Mouse (Mus musculus) olfactory bulb, adult 2 months (tissue): ENCODE data around the gene 1520401A03Rik. TPM values are rescaled to one million over a fixed set of nuclear protein-coding genes. Genes with fewer than 3 reads are reported as not detected.

Experiments
- H3K27ac ChIP-seq: fragments of 200-500 bp; 2 replicates; pipeline ENCODE4 v1.5.1; 2012; ENCODE audit warnings: low read depth, low read length; ENCODE audit not compliant: insufficient read depth
- H3K4me1 ChIP-seq: fragments of 200-500 bp; 2 replicates; pipeline ENCODE4 v1.6.1; 2012; ENCODE audit warnings: low read length; ENCODE audit not compliant: control insufficient read depth, insufficient read depth
- H3K4me3 ChIP-seq: fragments of 200-500 bp; 2 replicates; pipeline ENCODE4 v1.5.1; 2012; ENCODE audit warnings: mild to moderate bottlenecking, low read depth, low read length, moderate library complexity; ENCODE audit not compliant: insufficient read depth
- CTCF ChIP-seq: fragments of 200-500 bp; IDR thresholded peaks from 2 replicates; pipeline ENCODE4 v1.5.1; 2012; ENCODE audit warnings: low read depth, mild to moderate bottlenecking, low read length, moderate library complexity; ENCODE audit not compliant: insufficient read depth
- POLR2A ChIP-seq: fragments of 200-500 bp; IDR thresholded peaks from 2 replicates; pipeline ENCODE4 v1.6.1; 2012; ENCODE audit warnings: mild to moderate bottlenecking, low read depth, low read length, moderate library complexity; ENCODE audit not compliant: insufficient read depth
- WGBS: fragments of 180-500 bp; shearing (Covaris S2); methylation state at CpG from one replicate; pipeline ENCODE4 v1.1.7; 2018; 5-methylcytosine and 5-hydroxymethylcytosine counted together
- polyA plus RNA-seq: library from polyadenylated mRNA; stranded (reverse); fragments of >200 nt; gene quantifications from 2 replicates; pipeline ENCODE4 v1.2.4, GENCODE M21; 2012; ENCODE audit warnings: low replicate concordance; ENCODE audit not compliant: missing spikeins, insufficient read depth, insufficient read length

Gene 1520401A03Rik
- polyA plus RNA-seq, 1 experiment, result not detected

DNA sequence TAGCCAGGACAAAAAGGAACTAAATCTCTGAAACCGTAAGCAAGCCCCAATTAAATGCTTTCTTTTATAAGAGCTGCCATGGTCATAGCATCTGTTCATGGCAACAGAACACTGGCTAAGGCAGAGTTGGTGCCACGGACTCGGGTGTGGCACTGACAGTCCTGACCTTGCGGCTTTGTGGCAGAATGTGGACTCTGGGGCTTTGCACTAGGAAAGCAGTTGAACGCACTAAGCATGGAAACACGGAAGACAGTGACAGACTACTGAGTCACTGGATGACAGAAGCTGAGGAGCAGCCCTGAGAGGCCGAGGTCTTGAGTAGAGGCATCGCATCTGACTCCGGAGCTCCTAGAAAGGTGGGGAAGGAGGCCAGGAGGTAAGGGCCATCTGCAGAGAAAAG is 35.0 kb upstream of the 1520401A03Rik start:
- TF ChIP-seq POLR2A (no peak), CTCF (no peak)

GRCm38 (mm10) chr17:23755689-23756088 is 33.1 kb upstream of the 1520401A03Rik start:
- TF ChIP-seq POLR2A (no peak), CTCF (no peak)
- Histone ChIP-seq H3K4me3 (no peak overlapping the region), H3K27ac (no peak overlapping the region), H3K4me1 (no peaks in the 10 kb centered on the region)
- 93% methylated on average over 13 of the region's 13 CpGs for WGBS

More for the DNA sequence above, 35.0 kb upstream of the 1520401A03Rik start:
- Histone ChIP-seq H3K27ac (no peak overlapping the region), H3K4me3 (no peak overlapping the region), H3K4me1 (no peaks in the 10 kb centered on the region)
- WGBS, result 91% methylated on average over 9 of the region's 9 CpGs

DNA sequence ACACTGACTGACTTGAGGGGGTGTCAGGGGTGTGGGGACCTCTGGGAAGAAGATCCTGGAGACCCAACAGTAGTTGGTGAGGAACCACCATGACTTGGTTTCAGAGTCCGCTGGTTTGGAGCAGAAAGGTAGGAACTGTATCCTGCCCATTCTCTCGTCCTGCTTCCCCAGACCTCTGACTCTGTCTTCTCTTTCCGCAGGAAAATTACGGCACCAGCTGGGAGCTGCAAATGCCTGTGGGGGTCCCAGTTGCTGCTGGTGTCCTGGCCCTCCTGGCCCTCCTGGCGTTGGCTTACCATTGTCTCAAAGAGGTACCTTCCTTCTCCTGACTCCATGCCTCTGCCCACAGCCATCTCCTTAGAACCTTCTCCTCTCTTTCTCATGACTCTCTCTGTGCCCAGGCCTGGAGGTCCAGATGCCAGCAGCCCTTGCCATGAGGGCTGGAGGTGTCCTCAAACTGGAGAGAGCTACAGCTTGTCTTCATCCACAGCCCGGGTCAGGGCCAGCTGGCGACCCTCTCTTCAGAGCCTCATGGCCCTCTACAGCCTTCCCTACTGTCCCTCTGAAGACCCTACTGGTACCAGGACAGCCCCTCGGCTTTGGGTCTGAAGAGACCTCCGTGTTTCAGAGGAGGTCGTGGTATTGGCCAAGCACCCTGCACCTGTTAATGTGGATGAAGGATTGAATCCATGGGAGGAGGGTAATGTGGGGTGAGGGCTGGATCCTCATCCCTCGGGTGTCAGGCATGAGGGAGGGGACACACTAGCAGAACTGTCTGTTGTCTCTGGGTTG is 27.0 kb upstream of the 1520401A03Rik start:
- 81% methylated on average over 11 of the region's 11 CpGs for WGBS
- H3K27ac ChIP-seq, result no peak overlapping the region

GRCm38 (mm10) chr17:23748631-23749391 is 26.2 kb upstream of the 1520401A03Rik start:
- peaks cover 19% of the 10 kb centered on the region for H3K4me1 ChIP-seq
- H3K4me3 ChIP-seq, result no peak overlapping the region
- no peak overlapping the region for H3K27ac ChIP-seq
- TF ChIP-seq CTCF (no peak), POLR2A (no peak)
- 39% methylated on average over 10 of the region's 10 CpGs for WGBS

More for the DNA sequence above, 27.0 kb upstream of the 1520401A03Rik start:
- TF ChIP-seq CTCF, result no peak
- no peak for TF ChIP-seq POLR2A
- peaks cover 19% of the 10 kb centered on the region for H3K4me1 ChIP-seq
- H3K4me3 ChIP-seq, result no peak overlapping the region

DNA sequence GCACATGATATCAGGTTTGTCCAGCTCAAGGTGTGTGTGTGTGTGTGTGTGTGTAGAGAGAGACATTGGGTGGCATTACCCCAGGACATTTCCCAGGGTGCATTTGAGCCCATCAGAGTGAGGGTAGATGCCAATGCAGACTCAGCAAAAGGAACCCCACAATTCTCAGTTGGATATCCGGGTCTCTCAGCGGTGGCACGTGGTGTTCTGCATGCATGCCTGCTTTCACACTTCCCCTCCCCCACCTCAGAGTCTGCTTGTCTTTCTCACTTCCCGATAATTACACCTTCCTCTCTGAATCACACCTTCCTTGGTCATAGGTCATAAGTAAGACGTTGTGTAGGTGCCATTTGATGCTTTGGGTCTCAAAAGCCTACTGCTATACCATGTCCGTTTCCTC is 25.4 kb upstream of the 1520401A03Rik start:
- 45% methylated on average over 6 of the region's 6 CpGs for WGBS
- no peak overlapping the region for H3K4me3 ChIP-seq

DNA sequence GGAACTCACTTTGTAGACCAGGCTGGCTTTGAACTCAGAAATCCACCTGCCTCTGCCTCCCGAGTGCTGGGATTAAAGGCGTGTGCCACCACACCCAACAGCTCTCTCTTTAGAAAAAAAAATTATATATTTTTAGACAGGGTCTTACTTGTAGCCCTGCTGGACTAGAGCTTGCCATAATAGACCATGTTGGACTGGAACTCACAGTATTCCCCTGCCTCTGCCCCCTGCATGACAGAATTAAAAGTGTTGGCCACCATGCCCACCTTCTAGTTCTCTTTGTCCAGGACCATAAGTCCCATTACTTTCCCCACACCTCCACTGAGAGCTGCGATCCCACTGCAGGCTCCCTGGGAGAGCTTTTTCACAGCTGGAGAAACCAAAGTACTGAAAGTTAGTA is 24.9 kb upstream of the 1520401A03Rik start:
- Histone ChIP-seq H3K4me1 (peaks cover 22% of the 10 kb centered on the region), H3K4me3 (no peak overlapping the region), H3K27ac (no peak overlapping the region)
- no peak for TF ChIP-seq CTCF
- TF ChIP-seq POLR2A, result no peak
- WGBS, result 82% methylated on average over 3 of the region's 3 CpGs

More for the DNA sequence above, 25.4 kb upstream of the 1520401A03Rik start:
- H3K4me1 ChIP-seq, result peaks cover 19% of the 10 kb centered on the region
- TF ChIP-seq CTCF (no peak), POLR2A (no peak)
- H3K27ac ChIP-seq, result no peak overlapping the region

DNA sequence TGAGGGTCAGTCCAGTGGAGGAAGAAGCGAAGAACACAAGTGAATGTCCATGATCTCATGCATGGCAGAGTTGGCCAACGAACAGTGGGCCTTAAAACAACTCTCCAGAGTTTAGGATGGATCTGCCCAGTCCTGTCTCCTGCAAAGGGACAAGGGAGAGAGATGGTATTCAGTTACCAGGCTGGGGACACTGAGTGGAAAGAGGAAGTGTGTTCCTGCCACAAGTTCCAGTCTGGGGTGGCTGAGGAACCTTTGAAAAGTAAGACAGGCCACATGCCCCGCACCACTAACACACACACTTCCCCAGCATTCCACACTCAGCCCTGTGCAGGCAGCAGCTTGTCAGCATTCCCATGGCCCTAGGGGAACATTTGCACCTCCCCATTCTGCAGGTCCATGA is 24.2 kb upstream of the 1520401A03Rik start:
- no peak for TF ChIP-seq POLR2A
- TF ChIP-seq CTCF, result no peak
- no peak overlapping the region for H3K27ac ChIP-seq
- WGBS, result 88% methylated on average over 3 of the region's 3 CpGs
- peaks cover 25% of the 10 kb centered on the region for H3K4me1 ChIP-seq
- no peak overlapping the region for H3K4me3 ChIP-seq

DNA sequence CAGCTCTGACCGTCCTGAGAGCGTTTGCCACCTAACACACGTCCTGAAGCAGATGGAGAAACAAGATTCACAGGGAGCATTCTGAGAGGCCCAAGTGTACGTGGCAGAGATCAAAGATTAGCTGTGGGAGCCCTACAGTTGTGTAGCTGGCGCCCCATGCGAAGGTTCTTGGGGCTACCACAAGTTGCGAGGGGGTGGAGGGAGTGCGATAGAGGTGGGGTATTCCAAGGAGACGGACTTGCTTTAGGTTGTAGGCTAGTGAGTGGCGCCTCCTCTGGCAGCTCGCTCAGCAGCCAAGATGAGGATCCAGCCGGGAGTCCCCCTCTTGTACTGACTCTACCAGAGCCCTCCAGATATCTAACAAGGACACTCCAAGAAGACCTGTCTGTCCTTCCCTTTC is 23.7 kb upstream of the 1520401A03Rik start:
- no peak overlapping the region for H3K4me3 ChIP-seq
- H3K4me1 ChIP-seq, result peaks cover 25% of the 10 kb centered on the region
- no peak overlapping the region for H3K27ac ChIP-seq
- WGBS, result 21% methylated on average over 12 of the region's 12 CpGs
- TF ChIP-seq CTCF (no peak), POLR2A (no peak)
